Mouse (Mus musculus) layer of hippocampus, postnatal 25 days (tissue): ENCODE results near the gene Tekt3. TPM values are rescaled to one million over a fixed set of nuclear protein-coding genes. Genes with fewer than 3 reads are reported as not detected.

Source experiments
- DNase-seq, 2 experiments: peaks; one replicate each; pipeline ENCODE4 v3.0.0; 2022; ENCODE audit warnings: mixed read lengths in 2 of 2, low spot score in 1 of 2; ENCODE audit errors: extremely low spot score in 1 of 2
- total RNA-seq, 2 experiments: library from RNA; stranded (reverse); gene quantifications; 2 replicates each; pipeline ENCODE4 v1.2.3; 2021

Tekt3 gene
- total RNA-seq: under 1 TPM in 1 of 2 experiments, not detected in 1; 0.20 TPM

DNA sequence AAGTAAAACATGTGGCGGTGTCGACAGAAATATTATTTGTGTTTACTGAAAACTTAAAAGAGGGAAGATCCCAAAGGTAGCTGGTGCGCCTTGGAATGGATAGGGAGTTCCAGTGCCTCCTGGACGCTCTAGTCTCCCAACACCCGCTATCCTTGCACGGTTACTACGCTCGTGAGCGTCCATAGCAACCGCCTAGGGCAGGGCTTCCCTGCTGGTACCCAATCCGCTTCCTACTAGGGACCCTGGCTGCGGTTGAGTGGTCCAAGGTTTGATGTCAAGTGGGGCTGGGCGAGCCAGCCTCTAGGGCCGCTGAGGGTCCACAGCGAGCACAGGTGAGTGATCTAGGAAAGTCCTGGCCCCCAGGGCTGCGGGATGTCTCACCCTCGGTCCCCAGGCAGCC is at the start of gene Tekt3:
TSS of gene Tekt3 (plus strand) at position 209 of the 400 bp plus-strand sequence.
- no peak for DNase-seq

DNA sequence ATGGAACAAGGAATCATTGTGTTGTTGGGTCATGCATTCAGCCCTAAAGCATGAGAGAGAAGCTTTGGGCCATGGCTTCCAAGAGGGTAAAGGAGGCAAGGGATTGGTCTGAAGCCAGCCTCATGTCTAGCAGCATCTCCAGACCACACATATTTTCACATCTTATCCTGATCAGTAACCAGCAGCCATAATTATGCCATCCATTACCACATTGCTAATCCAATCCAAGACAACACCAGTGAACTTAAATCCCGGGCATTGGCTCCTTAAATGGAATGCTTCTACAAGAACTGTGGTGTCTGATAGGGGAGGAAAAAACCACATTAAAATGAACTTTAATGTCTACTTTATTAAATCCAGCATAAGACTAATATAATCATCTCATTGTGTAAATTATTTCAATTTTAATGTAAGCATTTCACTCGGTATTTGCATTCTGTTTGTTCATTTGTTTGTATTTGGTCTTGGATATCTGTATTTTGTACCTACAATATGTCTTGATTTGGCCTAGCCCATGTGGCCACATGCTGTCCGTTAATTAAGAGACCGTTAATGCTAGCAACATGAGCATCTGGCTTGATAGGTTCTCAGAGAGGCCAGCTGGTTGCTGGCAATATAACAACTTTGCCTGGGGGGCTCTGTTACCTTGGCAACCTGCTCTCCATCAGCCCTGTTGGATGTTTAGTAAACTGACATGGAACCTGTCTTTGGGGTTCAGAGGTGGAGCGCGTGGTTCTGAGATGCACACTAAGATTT is 43.9 kb upstream of the Tekt3 start:
- no peak for DNase-seq

DNA sequence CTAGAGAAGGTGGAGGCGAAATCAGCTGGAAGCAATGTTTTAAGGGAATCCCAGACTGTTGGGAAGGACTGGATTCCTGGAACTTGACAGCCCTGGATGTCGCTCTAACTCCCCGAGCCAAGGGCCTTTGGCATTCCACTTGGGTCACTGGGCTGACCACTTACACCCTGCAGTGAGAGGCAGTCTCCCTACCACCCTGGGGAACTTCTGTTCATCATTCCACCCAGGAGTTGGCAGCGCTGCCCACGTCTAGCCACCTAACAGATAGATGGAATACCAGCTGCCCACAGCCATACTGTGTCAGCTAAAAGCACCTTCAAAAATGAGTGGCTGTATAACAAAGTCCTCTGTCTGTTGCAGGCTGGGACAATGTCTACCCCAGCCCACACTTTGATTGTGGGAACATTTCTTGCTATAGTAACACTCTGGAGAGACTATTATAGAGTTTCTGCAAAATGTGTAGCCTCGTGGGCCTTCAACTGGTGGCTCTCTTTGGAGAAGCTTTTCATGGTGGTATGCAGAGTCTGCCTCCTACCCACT is 43.3 kb upstream of the Tekt3 start:
- no peak for DNase-seq

DNA sequence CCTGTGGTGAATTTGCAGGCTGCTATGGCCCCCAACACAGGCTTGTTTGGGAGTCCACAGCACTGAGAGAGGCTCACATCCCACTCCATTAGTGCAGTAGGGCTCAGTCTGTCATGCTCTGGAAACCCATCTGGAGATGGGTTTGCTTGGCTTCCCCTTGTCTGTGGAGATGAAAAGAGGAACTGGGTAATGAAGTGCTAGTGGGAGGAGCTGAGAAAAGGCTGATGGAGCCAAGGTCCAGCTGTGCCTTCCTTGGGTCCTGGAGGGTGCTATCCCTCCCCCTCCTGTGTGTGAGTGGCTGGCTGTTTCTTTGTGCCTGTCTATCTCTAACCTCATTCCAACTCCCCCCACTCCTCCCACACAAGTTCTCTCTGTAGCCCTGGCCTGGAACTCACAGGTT is 40.8 kb upstream of the Tekt3 start:
- DNase-seq: no peak

DNA sequence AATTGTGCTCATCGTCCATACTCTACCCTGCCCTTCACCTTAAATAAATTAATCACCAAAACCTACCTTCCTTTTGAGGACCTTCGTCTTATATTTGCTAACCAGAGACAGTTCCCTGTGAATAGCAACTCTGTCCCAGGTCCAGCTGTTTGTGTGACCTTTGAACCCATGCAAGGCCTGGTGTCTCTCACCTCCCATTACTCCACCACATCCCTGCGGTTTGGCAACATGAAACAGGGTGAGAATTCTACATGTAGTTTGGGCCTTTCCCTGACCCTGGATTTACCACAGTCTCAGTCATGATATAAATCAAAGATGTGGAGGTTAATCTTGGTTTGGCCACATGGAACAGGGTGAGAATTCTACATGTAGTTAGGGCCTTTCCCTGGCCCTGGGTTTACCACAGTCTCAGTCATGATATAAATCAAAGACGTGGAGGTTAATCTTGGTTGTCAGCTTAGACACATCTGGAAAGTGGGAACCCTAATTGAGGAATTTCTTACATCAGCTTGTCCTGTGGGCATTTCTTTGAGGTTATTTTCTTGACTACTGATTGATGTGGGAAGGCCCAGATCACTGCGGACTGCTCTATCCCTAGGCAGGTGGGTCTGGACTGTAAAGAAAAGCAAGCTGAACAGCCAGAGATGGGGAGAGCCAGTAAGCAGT is 40.2 kb upstream of the Tekt3 start:
- DNase-seq: no peak

DNA sequence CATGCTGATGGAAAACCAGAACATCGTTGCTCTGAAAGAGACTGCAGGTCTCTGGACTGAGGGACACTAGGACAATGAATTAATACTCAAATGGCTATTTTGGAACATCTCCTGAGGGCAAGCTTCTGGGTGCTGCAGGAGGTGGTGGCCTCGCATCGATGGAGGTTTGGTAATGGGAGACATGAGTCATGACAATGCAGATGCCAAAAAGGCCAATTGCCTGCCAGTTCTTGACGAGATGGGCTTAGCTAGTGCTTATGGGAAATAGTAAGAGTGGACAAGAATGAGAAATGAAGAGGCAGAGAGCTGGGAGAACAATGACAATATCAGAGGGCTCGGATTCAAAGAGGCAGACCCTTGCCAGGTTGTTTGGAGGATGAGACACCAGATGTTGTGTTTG is 38.0 kb upstream of the Tekt3 start:
- no peak for DNase-seq

DNA sequence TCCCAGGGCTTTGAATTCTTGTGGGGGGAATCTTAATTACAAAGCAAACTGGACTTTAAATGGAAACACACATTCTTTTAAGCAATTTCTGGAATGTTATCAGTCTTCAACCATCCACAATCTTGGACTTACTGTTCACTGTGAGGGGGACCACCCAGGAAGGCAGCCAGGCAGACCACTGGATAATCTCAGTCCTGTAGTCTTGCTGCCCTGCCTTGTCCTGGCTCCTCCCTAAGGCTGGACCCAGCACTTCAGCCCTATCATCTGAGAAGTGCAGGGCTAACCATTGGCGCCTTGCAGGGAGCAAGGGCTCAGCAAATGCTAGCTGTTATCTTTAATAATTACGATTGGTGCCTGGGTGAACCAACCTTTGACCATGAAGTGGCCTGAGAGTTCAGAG is 37.3 kb upstream of the Tekt3 start:
- no peak for DNase-seq

DNA sequence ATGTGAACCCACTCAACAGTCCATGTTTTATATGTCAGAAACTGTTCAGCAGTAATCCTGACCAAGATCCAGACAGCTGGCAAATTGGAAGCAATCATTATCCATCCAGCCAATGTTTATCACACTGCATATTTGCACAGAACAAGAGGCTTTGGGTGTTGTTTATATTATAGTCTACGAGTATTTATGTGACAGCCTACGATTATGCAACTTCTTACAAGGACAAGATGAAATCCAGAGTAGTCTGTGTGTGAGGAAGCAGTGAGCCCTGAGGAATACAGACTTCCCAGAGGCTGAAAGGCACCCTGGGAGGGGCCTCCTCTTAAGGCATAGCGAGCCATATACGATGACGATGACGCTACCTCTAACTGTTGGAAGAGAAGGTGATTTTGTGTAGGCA is 36.0 kb upstream of the Tekt3 start:
- DNase-seq: no peak

DNA sequence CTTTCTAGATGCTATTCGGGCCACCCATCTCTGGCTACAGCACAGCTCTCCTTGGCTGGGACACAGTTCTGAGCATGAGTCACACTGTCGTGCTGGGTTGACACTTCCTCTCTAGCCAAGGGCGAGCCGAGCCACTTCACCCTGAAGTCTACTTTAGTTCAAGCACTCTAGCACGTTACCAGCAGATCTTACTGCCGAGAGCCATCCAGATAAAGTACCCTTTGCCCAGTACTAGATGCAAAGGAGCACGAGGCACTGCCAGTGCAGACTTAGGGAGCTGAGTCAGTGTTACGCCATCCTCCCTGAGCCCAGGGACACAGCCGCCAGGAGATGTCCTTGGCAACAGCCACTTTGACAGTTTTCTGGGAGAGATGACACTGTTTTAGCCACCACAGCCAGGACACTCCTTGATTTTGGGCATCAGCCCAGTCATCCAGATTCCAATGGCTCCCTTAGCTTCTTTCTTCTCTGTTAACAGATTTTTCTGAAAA is 34.8 kb upstream of the Tekt3 start:
- no peak for DNase-seq

DNA sequence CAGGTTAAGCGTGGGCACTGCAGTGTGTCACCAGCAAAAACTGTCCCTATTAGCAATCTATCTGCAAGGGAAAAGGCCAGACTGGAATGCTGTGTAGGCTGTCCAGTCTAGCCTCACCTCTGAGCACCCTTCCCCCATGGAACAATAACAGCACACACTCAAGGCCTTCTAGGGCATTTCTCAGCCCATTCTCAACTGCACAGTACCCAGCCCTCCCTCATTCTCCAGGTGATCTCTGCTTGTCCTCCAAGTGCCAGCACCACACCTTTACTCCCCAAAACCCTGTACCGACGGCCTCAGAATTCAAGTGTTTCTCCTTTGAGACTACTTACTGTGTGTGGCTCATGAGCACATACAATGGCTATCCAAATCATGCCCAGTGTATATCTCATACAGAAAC is 33.3 kb upstream of the Tekt3 start:
- DNase-seq: no peak

DNA sequence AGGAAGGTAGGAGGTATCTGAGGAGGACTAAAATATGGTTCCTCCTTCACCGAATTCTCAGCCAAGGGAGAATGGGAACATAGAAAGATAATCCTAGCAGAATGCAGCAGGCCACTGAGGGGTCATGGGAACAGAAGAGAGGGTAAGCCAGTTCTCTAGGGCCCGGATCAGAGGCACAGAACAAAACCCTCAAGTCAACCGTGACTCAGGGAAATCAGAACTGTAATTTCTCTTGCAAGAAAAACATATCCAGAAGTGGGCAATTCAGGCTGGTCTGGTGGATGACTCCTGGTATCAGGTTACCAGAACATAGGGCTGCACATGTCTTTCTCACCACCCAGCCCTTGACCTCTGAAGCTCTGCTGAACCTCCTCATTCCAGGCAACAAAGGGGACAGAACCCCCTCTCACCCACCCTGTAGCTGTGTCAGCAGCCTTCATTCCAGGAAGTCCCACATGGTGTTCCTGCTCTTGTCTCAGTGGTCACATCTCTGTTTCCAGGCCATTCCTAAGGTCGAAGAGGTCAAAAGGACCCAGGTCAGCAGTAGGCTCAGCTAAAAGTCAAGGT is 32.2 kb upstream of the Tekt3 start:
- DNase-seq: no peak

DNA sequence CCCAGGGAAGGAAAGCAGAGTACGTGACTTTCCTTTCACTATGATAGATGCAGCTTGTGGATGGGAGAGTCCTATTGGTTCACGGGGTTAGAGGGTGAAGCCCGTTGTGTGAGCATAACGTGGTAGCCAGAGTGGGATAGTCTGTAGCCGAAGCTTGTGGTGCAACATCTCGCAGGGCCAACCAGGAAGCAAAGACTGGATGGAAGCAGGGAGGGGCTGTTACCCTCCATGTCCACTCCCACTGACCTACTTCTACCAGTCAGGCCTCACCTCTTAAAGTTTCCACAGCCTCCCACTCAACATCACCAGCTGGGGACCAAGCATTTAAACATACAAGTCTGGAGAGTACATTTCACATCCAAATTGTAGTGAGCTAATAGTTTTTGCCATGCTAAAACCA is 31.7 kb upstream of the Tekt3 start:
- DNase-seq: no peak

DNA sequence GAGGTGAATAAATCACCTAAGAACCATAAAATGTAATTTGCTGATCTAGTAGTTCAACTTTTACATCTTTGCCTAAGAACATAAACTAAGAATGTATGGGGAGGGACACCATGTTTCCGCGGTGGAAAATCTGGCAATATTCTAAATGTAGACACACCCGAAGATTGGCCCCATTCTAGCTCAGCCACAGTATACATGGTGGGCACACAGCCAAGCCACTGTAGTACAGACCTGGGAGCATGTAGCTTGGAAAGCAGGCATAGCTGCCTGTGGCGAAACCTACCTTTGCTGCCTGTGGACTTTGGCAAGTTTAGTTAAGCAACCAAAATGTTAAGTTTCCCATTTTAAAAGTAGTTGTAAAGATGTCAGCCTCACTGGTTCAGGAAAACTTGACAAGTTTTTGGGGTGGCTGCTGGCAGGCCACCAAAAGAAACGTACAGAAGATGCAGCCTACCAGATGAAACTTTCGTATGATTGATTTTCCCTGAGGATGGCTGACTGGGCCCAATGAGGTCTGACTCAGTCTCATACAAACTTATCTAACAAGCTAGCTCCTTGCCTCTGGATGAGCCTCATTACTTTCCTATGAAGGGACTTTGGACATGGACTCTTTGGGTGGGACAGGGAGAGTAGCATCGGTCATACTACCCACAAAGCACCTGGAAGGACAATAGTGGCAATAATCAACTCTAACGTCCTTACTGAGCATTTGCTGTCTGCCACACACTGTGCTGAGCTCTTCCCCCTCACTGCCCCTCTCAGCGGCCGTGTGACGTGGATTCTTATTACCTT is 25.8 kb upstream of the Tekt3 start:
- no peak for DNase-seq

DNA sequence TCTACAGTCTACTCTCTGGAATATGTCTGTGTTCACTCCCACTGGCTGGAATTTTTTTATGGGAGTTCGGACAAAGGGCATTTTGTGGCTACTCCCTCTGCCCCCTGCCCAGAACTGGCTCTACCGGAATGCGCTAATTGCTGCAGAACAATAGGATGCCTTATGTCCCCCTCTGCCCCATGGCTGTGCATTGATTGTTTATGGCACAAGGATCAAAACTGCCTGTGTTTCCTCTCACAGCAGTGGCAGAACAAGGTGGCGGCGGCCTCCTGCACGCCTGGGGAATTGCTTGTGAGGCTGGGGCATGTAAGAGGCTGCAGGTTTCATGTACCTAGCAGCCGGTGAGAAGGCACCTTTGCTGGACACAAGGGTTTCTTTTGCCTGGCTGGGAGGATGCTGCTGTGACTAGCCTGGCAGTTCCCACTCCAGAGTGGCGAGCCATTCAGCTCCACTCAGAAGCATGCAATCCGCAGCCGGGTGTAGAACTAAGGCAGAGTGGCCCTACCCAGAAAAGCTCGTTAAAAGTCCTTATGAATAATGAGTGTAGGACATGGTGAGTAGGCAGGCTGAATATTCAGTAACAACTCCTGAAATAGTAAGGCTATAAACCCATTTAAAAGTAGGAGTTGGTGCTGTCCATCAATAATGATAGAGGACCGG is 21.3 kb upstream of the Tekt3 start:
- DNase-seq: no peak

DNA sequence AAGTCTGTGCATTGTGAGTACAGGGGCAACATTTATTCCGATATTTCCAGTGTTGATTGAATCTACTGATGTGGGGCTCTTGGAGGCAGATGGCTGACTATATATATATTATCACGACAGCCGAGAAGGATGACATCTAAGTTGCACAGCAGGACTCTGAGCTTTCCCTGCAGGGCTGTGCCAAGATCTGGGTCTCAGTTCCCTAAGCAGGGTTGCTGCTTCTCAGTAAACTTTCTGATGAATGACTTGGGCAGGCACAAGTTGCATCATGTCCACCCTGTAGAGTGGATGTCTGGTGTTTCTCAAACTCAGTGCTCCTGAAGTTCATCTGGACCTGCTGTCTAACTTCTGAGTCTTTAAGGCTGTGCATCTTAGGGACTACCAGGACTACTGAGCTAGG is 15.7 kb upstream of the Tekt3 start:
- DNase-seq: no peak

DNA sequence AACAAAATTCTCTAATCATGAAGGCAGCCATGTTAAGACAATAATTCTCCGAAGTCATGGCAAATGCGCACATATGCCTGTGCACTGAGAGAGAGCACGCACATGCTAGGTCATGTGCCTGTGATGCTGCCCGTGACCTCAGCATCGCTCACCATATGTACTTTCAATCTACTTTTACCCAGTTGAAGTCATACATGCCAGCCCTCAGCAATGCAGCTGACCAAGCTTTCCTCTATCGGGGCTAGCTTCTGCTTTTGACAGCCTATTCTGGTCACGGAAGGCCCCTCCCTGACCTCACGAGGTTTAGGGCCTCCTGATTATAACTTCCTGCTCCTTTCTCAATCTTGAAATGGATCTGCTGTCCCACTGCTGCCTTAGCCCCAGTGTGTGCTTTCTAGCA is 15.1 kb upstream of the Tekt3 start:
- no peak for DNase-seq

DNA sequence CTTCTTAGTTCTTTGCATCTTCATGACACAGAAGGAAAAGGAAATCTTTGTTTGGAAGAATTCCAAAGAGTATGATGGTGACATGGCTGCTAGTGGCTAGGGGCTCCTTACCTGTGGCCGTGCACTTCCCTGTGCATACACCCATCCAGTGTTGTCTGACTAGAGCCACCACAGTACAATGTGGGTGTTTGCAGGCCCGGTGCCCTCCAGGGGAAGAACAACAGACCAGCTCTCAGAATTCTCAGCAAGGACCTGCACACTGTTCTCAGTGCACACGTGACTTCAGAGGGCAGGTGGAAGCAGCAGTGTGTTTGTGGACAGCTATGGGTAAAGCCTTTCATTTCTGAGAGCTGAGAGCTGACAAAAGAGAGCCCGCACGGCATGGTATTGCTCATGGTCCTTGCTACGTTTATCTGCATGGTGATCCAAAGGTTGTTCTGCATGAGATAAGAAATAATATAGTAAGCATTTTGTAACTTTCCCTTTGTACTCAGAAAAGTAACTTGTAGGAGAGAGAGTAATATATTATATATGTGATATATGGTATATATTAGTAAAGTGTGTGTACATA is 11.0 kb upstream of the Tekt3 start:
- DNase-seq: no peak

DNA sequence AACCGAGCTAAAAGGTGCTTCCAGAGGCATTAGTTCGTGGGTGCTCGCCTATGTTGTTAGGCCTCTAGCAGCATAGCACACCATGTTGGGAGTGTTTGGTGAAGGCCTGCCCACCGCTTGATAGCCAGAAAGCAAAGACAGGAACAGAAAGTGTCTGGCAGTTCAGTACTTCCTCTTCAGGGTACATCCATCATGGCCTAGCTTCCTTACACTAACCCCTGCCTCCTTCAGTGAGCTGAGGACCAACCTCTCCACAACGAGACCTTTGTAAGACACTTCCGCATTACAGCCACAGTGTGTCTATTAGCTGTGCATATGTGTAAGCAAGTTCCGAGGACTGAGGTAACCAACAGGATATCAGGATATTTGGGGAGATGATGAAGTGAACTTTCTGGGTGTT is 10.4 kb upstream of the Tekt3 start:
- DNase-seq: no peak

DNA sequence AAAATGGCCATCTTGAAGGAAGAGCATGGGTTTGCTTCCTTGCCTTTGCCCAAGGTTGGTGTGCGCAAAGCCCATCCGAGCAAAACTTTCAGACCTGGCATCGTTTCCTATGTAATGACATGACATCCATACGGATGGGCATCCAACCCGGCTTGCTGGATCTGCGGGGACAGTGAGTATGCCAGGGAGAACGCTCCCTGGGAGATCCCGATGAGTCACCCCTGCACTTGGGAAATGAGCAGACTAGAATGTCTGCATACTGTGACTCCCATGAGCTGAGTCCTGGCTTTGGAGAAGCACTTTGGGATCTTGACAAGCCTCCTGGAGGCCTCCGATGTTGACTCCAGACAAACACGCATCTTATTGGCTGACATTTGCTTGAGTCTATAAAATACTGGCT is 9.5 kb upstream of the Tekt3 start:
- DNase-seq: no peak

DNA sequence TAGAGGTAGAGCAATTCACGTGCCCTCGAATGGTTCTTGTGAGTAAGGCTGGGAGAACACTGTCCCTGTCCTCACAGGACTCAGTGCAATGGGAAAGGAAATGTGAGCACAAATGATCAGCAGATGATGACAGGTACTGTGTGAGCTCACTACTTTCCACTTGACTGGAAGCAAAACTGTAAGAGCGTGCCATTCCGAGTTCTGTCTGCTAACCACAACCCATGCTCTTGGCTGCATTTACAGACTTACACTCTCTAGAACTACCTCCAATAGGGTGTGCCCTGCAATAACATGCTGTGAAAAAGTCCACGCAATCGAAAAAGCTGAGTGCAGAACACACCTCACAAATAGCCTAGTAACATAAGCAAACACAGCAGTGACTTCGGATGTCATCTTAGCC is 5.9 kb upstream of the Tekt3 start:
- DNase-seq: no peak
